Mouse (Mus musculus) MEL (cell line): Measurements from ENCODE around the gene Rnpc3.

ENCODE experiments used
- CTCF ChIP-seq, 3 experiments: IDR thresholded peaks in 2 of 3; conservative IDR thresholded peaks in 1 of 3; 2 replicates each; pipeline ENCODE4 v1.5.1; 2011 to 2012; ENCODE audit warnings: low read length in 3 of 3, low read depth in 2 of 3, mild to moderate bottlenecking in 2 of 3, improper control_type of control experiment in 1 of 3, inconsistent platforms in 1 of 3, mixed read lengths in 1 of 3, moderate library complexity in 1 of 3; ENCODE audit not compliant: control insufficient read depth in 1 of 3, insufficient read depth in 1 of 3, poor library complexity in 1 of 3, severe bottlenecking in 1 of 3
- E2F4 ChIP-seq: IDR thresholded peaks from 2 replicates; pipeline ENCODE4 v1.6.1; 2011; ENCODE audit warnings: low read depth, low read length, improper control_type of control experiment, borderline replicate concordance
- EP300 ChIP-seq, 2 experiments: IDR thresholded peaks; 2 replicates each; pipeline ENCODE4 v1.6.1; 2011; ENCODE audit warnings: improper control_type of control experiment in 2 of 2, low read length in 2 of 2, low read depth in 1 of 2, mild to moderate bottlenecking in 1 of 2
- GATA1 ChIP-seq: IDR thresholded peaks from 2 replicates; pipeline ENCODE4 v1.6.1; 2011; ENCODE audit warnings: low read depth, low read length, improper control_type of control experiment
- HCFC1 ChIP-seq: IDR thresholded peaks from 2 replicates; pipeline ENCODE4 v1.6.1; 2012; ENCODE audit warnings: low read depth, mild to moderate bottlenecking, inconsistent platforms, low read length, improper control_type of control experiment, moderate library complexity
- KAT2A ChIP-seq: conservative IDR thresholded peaks from 2 replicates; pipeline ENCODE4 v1.6.1; 2012; ENCODE audit warnings: low read depth, low read length, improper control_type of control experiment, inconsistent platforms
- POLR2AphosphoS2 ChIP-seq: IDR thresholded peaks from 2 replicates; pipeline ENCODE4 v1.6.1; 2011; ENCODE audit warnings: low read length, improper control_type of control experiment
- POLR2AphosphoS5 ChIP-seq: IDR thresholded peaks from 2 replicates; pipeline ENCODE4 v1.6.1; 2012; ENCODE audit warnings: low read depth, borderline replicate concordance, mild to moderate bottlenecking, inconsistent platforms, low read length, moderate library complexity, mixed read lengths
- TAL1 ChIP-seq: IDR thresholded peaks from 2 replicates; pipeline ENCODE4 v1.6.1; 2012; ENCODE audit warnings: mild to moderate bottlenecking, inconsistent platforms, low read length, moderate library complexity, mixed read lengths
- TBP ChIP-seq: IDR thresholded peaks from 2 replicates; pipeline ENCODE4 v1.8.0; 2011; ENCODE audit warnings: low read depth, low read length, improper control_type of control experiment

GRCm38 (mm10) chr3:113572158-113572557 is 57.8 kb downstream of the Rnpc3 start:
- TF ChIP-seq CTCF (IDR thresholded peaks at IDR 0.05 in 2 of 3, conservative IDR thresholded peaks at IDR 0.05 in 1 of 3; ENCODE audit: control insufficient read depth in 1 of 3, insufficient read depth in 1 of 3, low read depth in 2 of 3, low read length in 3 of 3, poor library complexity in 1 of 3, severe bottlenecking in 1 of 3) (no peak), TAL1 (no peak), E2F4 (no peak), GATA1 (no peak), HCFC1 (no peak), TBP (no peak), EP300 (IDR thresholded peaks at IDR 0.05; ENCODE audit: low read depth in 1 of 2, low read length in 2 of 2) (no peak), POLR2AphosphoS2 (no peak), POLR2AphosphoS5 (no peak), KAT2A (no peak)
